Mouse (Mus musculus) bone marrow, adult 2 months (tissue): ENCODE results near the gene Trmt10a. TPM values are rescaled to one million over a fixed set of nuclear protein-coding genes. Genes with fewer than 3 reads are reported as not detected.

Source experiments
- H3K27ac ChIP-seq: fragments of 200-500 bp; 2 replicates; pipeline ENCODE4 v1.5.1; 2012; ENCODE audit warnings: low read depth, mild to moderate bottlenecking, control low read depth, inconsistent platforms, low read length; ENCODE audit not compliant: control insufficient read depth, poor library complexity, insufficient read depth
- H3K4me1 ChIP-seq: fragments of 200-500 bp; 2 replicates; pipeline ENCODE4 v1.6.1; 2011; ENCODE audit warnings: low read length; ENCODE audit not compliant: control insufficient read depth, insufficient read depth
- H3K4me3 ChIP-seq: fragments of 200-500 bp; replicated peaks from 2 replicates; pipeline ENCODE3; 2011; ENCODE audit warnings: mild to moderate bottlenecking, low read depth, low read length, control low read depth; ENCODE audit not compliant: control insufficient read depth
- CTCF ChIP-seq: fragments of 200-500 bp; IDR thresholded peaks from 2 replicates; pipeline ENCODE4 v1.5.1; 2011; ENCODE audit warnings: low read length, control low read depth; ENCODE audit not compliant: control insufficient read depth, insufficient read depth
- POLR2A ChIP-seq: fragments of 200-500 bp; IDR thresholded peaks from 2 replicates; pipeline ENCODE4 v1.6.1; 2011; ENCODE audit warnings: low read depth, mild to moderate bottlenecking, control low read depth, low read length, borderline replicate concordance; ENCODE audit not compliant: control insufficient read depth
- WGBS: fragments of 180-500 bp; shearing (Covaris S2); methylation state at CpG from one replicate; pipeline ENCODE4 v1.1.7; 2018; 5-methylcytosine and 5-hydroxymethylcytosine counted together
- polyA plus RNA-seq: library from polyadenylated mRNA; stranded (reverse); fragments of >200 nt; gene quantifications from 2 replicates; pipeline ENCODE4 v1.2.4, GENCODE M21; 2011; ENCODE audit warnings: low replicate concordance; ENCODE audit not compliant: missing spikeins, insufficient read depth, insufficient read length

The Trmt10a gene
- polyA plus RNA-seq, 1 experiment = 4.3 TPM

- peak overlapping the region; percentile 96 for H3K27ac ChIP-seq
- peak overlapping the region; percentile 90 for H3K4me3 ChIP-seq
- under 1% methylated on average over 18 of the region's 18 CpGs for WGBS
- H3K4me1 ChIP-seq = no peaks in the 10 kb centered on the region
- TF ChIP-seq POLR2A (no peak), CTCF (no peak)
These were observed 903 bp downstream of the Trmt10a start for GRCm38 (mm10) chr3:138144060-138144641.

GRCm38 (mm10) chr3:138144642-138145171 lies 1.5 kb downstream of the Trmt10a start, which contains the start of gene Mttp:
Mttp (minus strand) TSS chr3:138144968.
- Histone ChIP-seq H3K27ac (peak within 1 kb of the TSS; percentile 96), H3K4me1 (no peaks in the 10 kb centered on the region), H3K4me3 (peak within 1 kb of the TSS; percentile 90)
- TF ChIP-seq CTCF (peak; percentile 8; the same call in 1 of the 2 replicates), POLR2A (no peak)
- under 1% methylated on average over 8 of the region's 8 CpGs for WGBS

- TF ChIP-seq CTCF (no peak), POLR2A (no peak)
- no peak overlapping the region for H3K27ac ChIP-seq
- H3K4me1 ChIP-seq = no peaks in the 10 kb centered on the region; the same call in 1 of the 2 replicates
- no peak overlapping the region for H3K4me3 ChIP-seq
- WGBS = 84% methylated on average over 2 of the region's 2 CpGs
These were observed 5.6 kb downstream of the Trmt10a start for GRCm38 (mm10) chr3:138148811-138149210.

GRCm38 (mm10) chr3:138155062-138155461 lies 11.8 kb downstream of the Trmt10a start:
- TF ChIP-seq CTCF (no peak), POLR2A (no peak)
- no peak overlapping the region for H3K27ac ChIP-seq
- 80% methylated on average over 4 of the region's 4 CpGs for WGBS
- no peak overlapping the region for H3K4me3 ChIP-seq
- no peaks in the 10 kb centered on the region; the same call in 1 of the 2 replicates for H3K4me1 ChIP-seq

- no peak overlapping the region for H3K27ac ChIP-seq
- H3K4me1 ChIP-seq = no peaks in the 10 kb centered on the region; the same call in 1 of the 2 replicates
- whole genome bisulfite sequencing = 85% methylated on average over 10 of the region's 10 CpGs
- no peak for TF ChIP-seq CTCF
- no peak overlapping the region for H3K4me3 ChIP-seq
These were observed 13.4 kb downstream of the Trmt10a start for GRCm38 (mm10) chr3:138156651-138157050.

GRCm38 (mm10) chr3:138161623-138162022 lies 18.4 kb downstream of the Trmt10a start:
- Histone ChIP-seq H3K4me3 (no peak overlapping the region), H3K27ac (no peak overlapping the region; the same call in 1 of the 2 replicates), H3K4me1 (no peaks in the 10 kb centered on the region; the same call in 1 of the 2 replicates)
- TF ChIP-seq POLR2A = no peak
- 83% methylated on average over 10 of the region's 10 CpGs for WGBS

- H3K4me1 ChIP-seq = no peaks in the 10 kb centered on the region
- no peak overlapping the region for H3K27ac ChIP-seq
- TF ChIP-seq POLR2A (no peak), CTCF (no peak)
- H3K4me3 ChIP-seq = no peak overlapping the region
- 52% methylated on average over 4 of the region's 4 CpGs for WGBS
These were observed 19.4 kb downstream of the Trmt10a start for GRCm38 (mm10) chr3:138162553-138163183.

- WGBS = 83% methylated on average over 10 of the region's 10 CpGs
- TF ChIP-seq POLR2A (no peak), CTCF (no peak)
- no peak overlapping the region for H3K4me3 ChIP-seq
- H3K27ac ChIP-seq = no peak overlapping the region
- H3K4me1 ChIP-seq = no peaks in the 10 kb centered on the region
These were observed 30.0 kb downstream of the Trmt10a start for GRCm38 (mm10) chr3:138173291-138173690.
